Mouse (Mus musculus): ENCODE measurements around the gene Slc6a20b. TPM values are rescaled to one million over a fixed set of nuclear protein-coding genes. Genes with fewer than 3 reads are reported as not detected.
A peak's percentile ranks its signal among the peaks of the same experiment; 100 is the strongest.

Gene Slc6a20b
- polyA plus RNA-seq, 1 experiment from 2014 or later, result 0.51 TPM

DNA sequence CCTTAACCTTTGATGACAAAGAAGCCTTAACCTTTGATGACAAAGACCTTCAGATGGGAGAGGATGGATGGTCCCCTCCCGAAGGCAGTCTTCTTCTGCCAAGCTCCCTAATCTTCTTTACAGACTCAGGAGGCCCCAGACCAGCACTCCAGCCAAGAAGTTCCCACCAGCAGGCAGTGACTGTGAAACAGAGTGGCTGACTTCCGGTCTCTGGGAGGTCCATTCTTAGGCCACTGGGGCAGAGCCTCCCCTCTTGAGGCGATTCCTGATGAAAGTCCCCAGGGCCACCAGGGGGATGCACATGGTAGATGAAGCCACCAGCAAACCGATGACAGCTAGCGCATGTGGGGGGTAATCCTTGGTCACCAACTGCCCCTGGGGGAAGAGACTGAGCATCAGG is 4.4 kb upstream of the Slc6a20b start:
- H3K9me3 ChIP-seq, result no peaks in the 10 kb centered on the region
- no peaks in the 10 kb centered on the region for H3K4me1 ChIP-seq (replicated peaks)
- WGBS, result 70% methylated on average over 5 of the region's 5 CpGs

DNA sequence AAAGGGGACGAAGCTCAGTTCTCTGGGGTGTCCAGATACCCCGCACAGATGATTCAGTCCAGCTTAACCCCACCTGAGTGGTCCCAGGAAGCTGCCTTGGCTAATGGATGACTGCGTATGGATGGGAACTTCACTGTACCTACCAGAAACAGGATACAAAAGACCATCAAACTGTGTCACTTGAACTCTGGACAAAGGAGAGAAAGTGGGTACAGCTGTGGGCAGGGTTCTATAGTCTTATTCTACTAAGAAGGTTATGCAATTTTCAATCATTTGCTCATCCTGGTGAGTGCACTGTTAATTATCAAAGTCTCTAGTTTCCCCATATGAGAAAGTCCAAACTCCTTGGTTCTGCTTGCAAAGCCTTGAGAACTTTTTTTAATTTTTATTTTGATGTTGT is 628 bp upstream of the Slc6a20b start:
- no peak overlapping the region for H3K27ac ChIP-seq (replicated peaks)
- no peaks in the 10 kb centered on the region for H3K27me3 ChIP-seq
- H3K4me2 ChIP-seq, result no peak overlapping the region
- no peaks in the 10 kb centered on the region for H3K9me3 ChIP-seq
- no peak overlapping the region for H3K9ac ChIP-seq
- no peaks in the 10 kb centered on the region for H3K36me3 ChIP-seq
- no peaks in the 10 kb centered on the region for H3K4me1 ChIP-seq (replicated peaks)
- ATAC-seq (ENCODE audit: low FRiP score, low read depth), result no peak
- H3K4me3 ChIP-seq, result no peak overlapping the region
- 87% methylated on average over 3 of the region's 3 CpGs for WGBS

More for the DNA sequence above, 4.4 kb upstream of the Slc6a20b start:
- H3K36me3 ChIP-seq, result no peaks in the 10 kb centered on the region
- H3K27ac ChIP-seq (replicated peaks), result no peak overlapping the region
- no peak overlapping the region for H3K4me3 ChIP-seq
- ATAC-seq (ENCODE audit: low FRiP score, low read depth), result no peak
- no peak overlapping the region for H3K9ac ChIP-seq
- H3K27me3 ChIP-seq, result no peaks in the 10 kb centered on the region
- no peak overlapping the region for H3K4me2 ChIP-seq

- H3K4me1 ChIP-seq (replicated peaks), result no peaks in the 10 kb centered on the region
- 81% methylated on average over 3 of the region's 3 CpGs for WGBS
- no peaks in the 10 kb centered on the region for H3K27me3 ChIP-seq
- no peak overlapping the region for H3K4me2 ChIP-seq
- no peaks in the 10 kb centered on the region for H3K36me3 ChIP-seq
- H3K9ac ChIP-seq, result no peak overlapping the region
- H3K4me3 ChIP-seq, result no peak overlapping the region
- H3K27ac ChIP-seq (replicated peaks), result no peak overlapping the region
- H3K9me3 ChIP-seq, result no peaks in the 10 kb centered on the region
- ATAC-seq (ENCODE audit: low FRiP score, low read depth), result no peak
These were observed 699 bp downstream of the Slc6a20b start for GRCm38 (mm10) chr9:123631666-123632065.

GRCm38 (mm10) chr9:123625821-123626220 is 6.5 kb downstream of the Slc6a20b start:
- Histone ChIP-seq H3K27ac (replicated peaks) (no peak overlapping the region), H3K9me3 (no peaks in the 10 kb centered on the region), H3K4me3 (no peak overlapping the region), H3K4me1 (replicated peaks) (no peaks in the 10 kb centered on the region), H3K4me2 (no peak overlapping the region), H3K36me3 (no peaks in the 10 kb centered on the region), H3K9ac (no peak overlapping the region), H3K27me3 (no peaks in the 10 kb centered on the region)
- 93% methylated on average over 11 of the region's 11 CpGs for WGBS
- ATAC-seq (ENCODE audit: low FRiP score, low read depth), result no peak

DNA sequence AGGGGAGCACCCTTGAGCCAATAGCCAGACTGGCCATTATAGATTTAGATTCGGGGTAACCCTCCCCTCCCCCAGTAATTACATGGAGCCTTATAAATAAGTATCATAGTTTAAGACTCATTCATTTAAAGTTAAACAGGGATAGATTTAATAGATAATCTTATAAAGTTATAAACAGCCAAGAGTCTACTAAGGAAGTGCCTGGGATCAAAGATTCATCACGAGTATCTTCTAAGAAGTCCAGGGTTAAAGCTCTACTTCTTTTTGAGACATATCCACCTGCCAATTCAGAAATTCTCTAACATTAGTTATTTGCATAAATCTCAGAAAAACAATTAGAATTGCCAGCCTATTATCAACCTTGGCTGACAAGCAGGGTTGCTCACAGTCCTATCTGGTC is 7.6 kb downstream of the Slc6a20b start:
- Histone ChIP-seq H3K27ac (replicated peaks) (no peak overlapping the region), H3K9me3 (no peaks in the 10 kb centered on the region), H3K36me3 (no peaks in the 10 kb centered on the region), H3K4me2 (no peak overlapping the region), H3K27me3 (no peaks in the 10 kb centered on the region), H3K9ac (no peak overlapping the region), H3K4me1 (replicated peaks) (no peaks in the 10 kb centered on the region), H3K4me3 (no peak overlapping the region)
- 97% methylated on average over 2 of the region's 2 CpGs for WGBS
- no peak for ATAC-seq (ENCODE audit: low FRiP score, low read depth)

DNA sequence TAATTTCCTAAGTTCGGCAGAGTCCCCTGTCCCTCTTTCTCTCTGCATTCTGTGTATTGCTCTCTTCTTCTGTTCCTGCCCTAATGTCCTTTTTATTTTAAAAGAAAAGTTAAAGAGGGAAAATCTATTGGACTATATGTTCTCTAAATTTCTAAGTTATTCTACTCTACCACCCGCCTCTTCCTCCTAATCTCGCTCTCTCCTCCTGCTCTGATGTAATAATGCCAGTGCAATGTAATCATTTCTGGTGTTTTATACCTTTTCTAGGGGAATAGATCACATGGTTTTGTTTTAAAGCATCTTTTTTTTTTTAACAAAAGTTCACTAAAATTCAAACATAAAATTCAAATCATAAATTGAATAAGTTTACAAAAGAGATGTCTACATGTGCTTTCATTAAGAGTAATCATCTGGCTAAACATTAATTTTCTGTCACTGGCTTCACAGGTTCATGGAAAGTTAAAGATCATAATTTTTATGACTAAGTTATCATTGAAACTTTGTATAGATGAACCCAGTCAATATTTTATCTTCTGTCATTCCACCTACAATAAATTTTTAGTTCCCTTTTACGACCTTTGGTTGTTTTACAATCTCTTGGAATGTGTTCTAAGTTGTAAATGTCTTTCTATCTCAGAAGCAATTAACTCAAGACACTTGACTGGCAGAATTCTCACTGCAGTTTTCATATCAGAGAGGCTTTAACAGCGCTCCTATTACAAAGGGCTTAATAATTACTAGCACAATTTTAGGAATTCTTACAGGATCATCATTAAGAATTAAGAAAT is 11.9 kb downstream of the Slc6a20b start:
- 90% methylated on average over 5 of the region's 5 CpGs for WGBS

GRCm38 (mm10) chr9:123601529-123601928 is 30.8 kb downstream of the Slc6a20b start:
- no peak overlapping the region for H3K9ac ChIP-seq
- no peak overlapping the region for H3K27ac ChIP-seq (replicated peaks)
- 88% methylated on average over 1 of the region's 1 CpGs for WGBS
- H3K27me3 ChIP-seq, result no peaks in the 10 kb centered on the region
- H3K4me1 ChIP-seq (replicated peaks), result no peaks in the 10 kb centered on the region
- no peak overlapping the region for H3K4me3 ChIP-seq
- no peak overlapping the region for H3K4me2 ChIP-seq
- no peak for ATAC-seq (ENCODE audit: low FRiP score, low read depth)
- no peaks in the 10 kb centered on the region for H3K36me3 ChIP-seq
- no peaks in the 10 kb centered on the region for H3K9me3 ChIP-seq

More for the DNA sequence above, 11.9 kb downstream of the Slc6a20b start:
- no peak overlapping the region for H3K9ac ChIP-seq
- no peaks in the 10 kb centered on the region for H3K27me3 ChIP-seq
- no peaks in the 10 kb centered on the region for H3K4me1 ChIP-seq (replicated peaks)
- H3K4me2 ChIP-seq, result no peak overlapping the region
- no peaks in the 10 kb centered on the region for H3K36me3 ChIP-seq
- no peak overlapping the region for H3K27ac ChIP-seq (replicated peaks)
- ATAC-seq (ENCODE audit: low FRiP score, low read depth), result no peak
- H3K4me3 ChIP-seq, result no peak overlapping the region
- no peaks in the 10 kb centered on the region for H3K9me3 ChIP-seq

GRCm38 (mm10) chr9:123597376-123597775 is 35.0 kb downstream of the Slc6a20b start:
- Histone ChIP-seq H3K27ac (replicated peaks) (no peak overlapping the region), H3K4me1 (replicated peaks) (no peaks in the 10 kb centered on the region), H3K27me3 (no peaks in the 10 kb centered on the region), H3K36me3 (peaks cover 9% of the 10 kb centered on the region), H3K9ac (no peak overlapping the region), H3K9me3 (no peaks in the 10 kb centered on the region), H3K4me2 (no peak overlapping the region), H3K4me3 (no peak overlapping the region)
- 0 out of 2 replicates have a peak, but pooled peaks have one; percentile 6 for ATAC-seq (ENCODE audit: low FRiP score, low read depth)
- 96% methylated on average over 2 of the region's 2 CpGs for WGBS

DNA sequence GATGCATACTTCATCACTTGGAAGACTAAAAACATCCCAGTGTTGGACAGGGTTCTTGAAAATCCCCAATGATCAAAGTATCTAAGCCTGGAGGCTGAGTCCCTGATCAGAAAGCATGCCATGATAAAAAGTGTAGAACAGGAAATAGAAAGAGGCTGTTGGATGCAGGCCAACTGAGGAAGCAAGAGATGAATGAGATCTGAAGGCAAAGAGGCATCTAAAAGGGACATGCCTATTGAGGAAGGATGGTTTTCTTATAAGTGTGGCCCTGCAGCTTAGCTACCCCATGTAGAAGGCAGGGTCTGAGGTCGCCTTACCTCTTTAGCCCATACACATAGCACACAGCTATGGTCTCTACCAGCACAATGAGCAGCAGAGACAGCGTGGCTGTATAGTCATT is 35.5 kb downstream of the Slc6a20b start:
- 94% methylated on average over 2 of the region's 2 CpGs for WGBS
- no peaks in the 10 kb centered on the region for H3K9me3 ChIP-seq

GRCm38 (mm10) chr9:123595194-123595593 is 37.2 kb downstream of the Slc6a20b start:
- 95% methylated on average over 4 of the region's 4 CpGs for WGBS

More for the DNA sequence above, 35.5 kb downstream of the Slc6a20b start:
- 0 out of 2 replicates have a peak, but pooled peaks have one; percentile 38 for ATAC-seq (ENCODE audit: low FRiP score, low read depth)
- H3K36me3 ChIP-seq, result peaks cover 9% of the 10 kb centered on the region
- H3K4me3 ChIP-seq, result no peak overlapping the region
- H3K27me3 ChIP-seq, result no peaks in the 10 kb centered on the region
- H3K27ac ChIP-seq (replicated peaks), result no peak overlapping the region
- no peaks in the 10 kb centered on the region for H3K4me1 ChIP-seq (replicated peaks)
- no peak overlapping the region for H3K4me2 ChIP-seq
- H3K9ac ChIP-seq, result no peak overlapping the region

DNA sequence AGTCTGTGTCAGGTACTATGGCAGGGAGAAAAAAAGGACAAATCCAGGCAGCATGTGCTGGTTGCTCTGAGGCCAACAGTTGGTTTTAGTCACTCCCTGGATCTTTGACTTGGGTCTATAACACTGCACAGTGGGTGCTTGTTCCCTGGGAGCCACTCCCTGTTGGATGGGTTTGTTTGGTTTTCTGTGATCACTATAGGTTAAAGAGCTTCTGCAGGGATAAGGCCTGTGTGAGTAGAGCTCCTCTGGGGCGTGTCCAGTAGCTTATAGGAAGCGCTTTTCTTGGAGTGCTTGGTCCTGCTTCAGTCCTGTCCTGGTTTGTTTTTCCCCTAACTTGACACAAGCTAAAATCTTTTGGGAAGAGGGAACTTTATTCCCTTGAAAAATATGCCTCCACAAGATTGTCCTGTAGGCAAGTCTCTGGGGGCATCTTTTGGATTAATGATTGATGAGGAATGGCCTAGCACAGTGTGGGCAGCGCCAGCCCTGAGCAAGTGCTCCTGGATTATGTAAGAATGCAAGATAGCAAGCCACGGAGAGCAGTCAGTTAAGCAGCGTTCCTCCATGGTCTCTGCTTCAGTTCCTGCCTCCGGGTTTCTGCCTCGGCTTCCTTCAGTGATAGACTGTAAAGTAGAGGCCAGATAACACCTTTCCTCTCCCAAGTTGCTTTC is 43.0 kb downstream of the Slc6a20b start:
- H3K4me3 ChIP-seq, result no peak overlapping the region
- no peaks in the 10 kb centered on the region for H3K27me3 ChIP-seq
- H3K9me3 ChIP-seq, result no peaks in the 10 kb centered on the region
- H3K9ac ChIP-seq, result no peak overlapping the region
- no peaks in the 10 kb centered on the region for H3K4me1 ChIP-seq (replicated peaks)
- H3K36me3 ChIP-seq, result peaks cover 35% of the 10 kb centered on the region
- WGBS, result 85% methylated on average over 7 of the region's 7 CpGs
- no peak for ATAC-seq (ENCODE audit: low FRiP score, low read depth)
- H3K27ac ChIP-seq (replicated peaks), result no peak overlapping the region
- no peak overlapping the region for H3K4me2 ChIP-seq

More at GRCm38 (mm10) chr9:123595194-123595593, 37.2 kb downstream of the Slc6a20b start:
- no peaks in the 10 kb centered on the region for H3K27me3 ChIP-seq
- H3K4me1 ChIP-seq (replicated peaks), result no peaks in the 10 kb centered on the region
- ATAC-seq (ENCODE audit: low FRiP score, low read depth), result no peak
- H3K9ac ChIP-seq, result no peak overlapping the region
- no peak overlapping the region for H3K27ac ChIP-seq (replicated peaks)
- H3K36me3 ChIP-seq, result peaks cover 12% of the 10 kb centered on the region
- H3K9me3 ChIP-seq, result no peaks in the 10 kb centered on the region
- H3K4me3 ChIP-seq, result no peak overlapping the region
- no peak overlapping the region for H3K4me2 ChIP-seq

GRCm38 (mm10) chr9:123577360-123578192 is 54.8 kb downstream of the Slc6a20b start:
- 81% methylated on average over 10 of the region's 10 CpGs for WGBS
- Histone ChIP-seq H3K4me3 (no peak overlapping the region), H3K36me3 (peaks cover 41% of the 10 kb centered on the region), H3K9me3 (no peaks in the 10 kb centered on the region), H3K4me2 (no peak overlapping the region), H3K4me1 (replicated peaks) (no peaks in the 10 kb centered on the region), H3K27ac (replicated peaks) (no peak overlapping the region), H3K9ac (no peak overlapping the region), H3K27me3 (no peaks in the 10 kb centered on the region)
- no peak for ATAC-seq (ENCODE audit: low FRiP score, low read depth)
